Mouse (Mus musculus) heart, embryonic 10.5 days (tissue): Measurements from ENCODE around the gene Gm17190. TPM values are rescaled to one million over a fixed set of nuclear protein-coding genes. Genes with fewer than 3 reads are reported as not detected.

ENCODE experiments used
- DNase-seq: peaks from one replicate; pipeline ENCODE4 v3.0.0-alpha.2; 2017; ENCODE audit warnings: low spot score
- H3K27ac ChIP-seq: fragments of 300-500 bp; sonication (generic); 2 replicates; pipeline ENCODE4 v1.5.1; 2016; ENCODE audit warnings: mild to moderate bottlenecking
- H3K27me3 ChIP-seq: fragments of 300-500 bp; sonication (generic); 2 replicates; pipeline ENCODE4 v1.6.1; 2016; ENCODE audit warnings: mild to moderate bottlenecking; ENCODE audit not compliant: poor library complexity, insufficient read depth, severe bottlenecking
- H3K36me3 ChIP-seq: fragments of 300-500 bp; sonication (generic); 2 replicates; pipeline ENCODE4 v1.6.1; 2016; ENCODE audit warnings: mild to moderate bottlenecking, moderate library complexity
- H3K4me1 ChIP-seq: fragments of 300-500 bp; sonication (generic); 2 replicates; pipeline ENCODE4 v1.6.1; 2016; ENCODE audit warnings: mild to moderate bottlenecking
- H3K4me3 ChIP-seq: fragments of 300-500 bp; sonication (generic); 2 replicates; pipeline ENCODE4 v1.5.1; 2016; ENCODE audit warnings: mild to moderate bottlenecking, moderate library complexity
- H3K9me3 ChIP-seq: fragments of 300-500 bp; sonication (generic); 2 replicates; pipeline ENCODE4 v1.6.1; 2016; ENCODE audit warnings: mild to moderate bottlenecking, moderate library complexity
- WGBS: fragments of 180-500 bp; shearing (Covaris S2); methylation state at CpG from one replicate; pipeline ENCODE4 v1.1.7; 2016; 5-methylcytosine and 5-hydroxymethylcytosine counted together
- polyA plus RNA-seq: library from polyadenylated mRNA; unstranded; fragments of >200 nt; fragmentation: Nextera tagmentation; extraction: Ambion mirVana; gene quantifications from 2 replicates; pipeline ENCODE4 v1.2.1, GENCODE M21; 2016

Gm17190 gene
- polyA plus RNA-seq, 1 experiment from 2014 or later = not detected

- Histone ChIP-seq H3K27ac (no peak overlapping the region), H3K4me1 (peaks cover 10% of the 10 kb centered on the region), H3K27me3 (peaks cover 50% of the 10 kb centered on the region), H3K9me3 (no peaks in the 10 kb centered on the region), H3K4me3 (no peak overlapping the region), H3K36me3 (no peaks in the 10 kb centered on the region)
- no peak for DNase-seq
- WGBS = 76% methylated on average over 6 of the region's 6 CpGs
Measured at GRCm38 (mm10) chr13:96126669-96127068, 44.8 kb downstream of the Gm17190 start.

- peaks cover 74% of the 10 kb centered on the region for H3K27me3 ChIP-seq
- DNase-seq = no peak
- H3K4me1 ChIP-seq = peaks cover 30% of the 10 kb centered on the region
- H3K9me3 ChIP-seq = no peaks in the 10 kb centered on the region
- no peaks in the 10 kb centered on the region for H3K36me3 ChIP-seq
- no peak overlapping the region for H3K27ac ChIP-seq
- no peak overlapping the region for H3K4me3 ChIP-seq
- WGBS = 73% methylated on average over 3 of the region's 3 CpGs
Measured at GRCm38 (mm10) chr13:96129081-96129480, 47.2 kb downstream of the Gm17190 start.

DNA sequence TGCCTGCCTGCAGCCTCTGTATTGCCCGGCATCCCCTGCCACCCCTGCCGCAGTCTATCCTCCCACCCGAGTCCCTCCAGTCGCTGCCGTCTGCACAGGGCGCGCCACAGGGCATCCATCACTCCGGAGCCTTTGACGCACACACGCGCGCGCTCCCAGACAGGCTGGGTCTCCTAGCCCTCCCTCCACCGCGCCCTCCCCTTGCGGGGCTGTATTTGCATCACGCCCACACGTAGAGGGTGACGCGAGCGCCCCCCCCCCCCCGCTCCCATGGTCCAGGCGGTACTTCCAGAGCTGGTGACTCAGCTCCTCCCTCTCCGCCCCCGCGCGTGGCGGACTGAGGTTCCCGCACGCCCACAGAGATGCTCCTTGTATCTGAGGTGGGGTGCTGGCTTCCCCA lies 49.2 kb downstream of the Gm17190 start:
- Histone ChIP-seq H3K4me1 (peaks cover 30% of the 10 kb centered on the region), H3K9me3 (no peaks in the 10 kb centered on the region), H3K27me3 (peaks cover 89% of the 10 kb centered on the region), H3K27ac (no peak overlapping the region), H3K4me3 (peak overlapping the region; percentile 65), H3K36me3 (no peaks in the 10 kb centered on the region)
- no peak for DNase-seq
- WGBS = 2% methylated on average over 23 of the region's 30 CpGs

GRCm38 (mm10) chr13:96131911-96132310 lies 50.1 kb downstream of the Gm17190 start:
- H3K36me3 ChIP-seq = no peaks in the 10 kb centered on the region
- H3K27me3 ChIP-seq = peaks cover 91% of the 10 kb centered on the region
- H3K9me3 ChIP-seq = no peaks in the 10 kb centered on the region
- H3K4me1 ChIP-seq = peaks cover 30% of the 10 kb centered on the region
- peak overlapping the region; percentile 65 for H3K4me3 ChIP-seq
- no peak overlapping the region for H3K27ac ChIP-seq
- DNase-seq = no peak
- under 1% methylated on average over 18 of the region's 19 CpGs for WGBS

DNA sequence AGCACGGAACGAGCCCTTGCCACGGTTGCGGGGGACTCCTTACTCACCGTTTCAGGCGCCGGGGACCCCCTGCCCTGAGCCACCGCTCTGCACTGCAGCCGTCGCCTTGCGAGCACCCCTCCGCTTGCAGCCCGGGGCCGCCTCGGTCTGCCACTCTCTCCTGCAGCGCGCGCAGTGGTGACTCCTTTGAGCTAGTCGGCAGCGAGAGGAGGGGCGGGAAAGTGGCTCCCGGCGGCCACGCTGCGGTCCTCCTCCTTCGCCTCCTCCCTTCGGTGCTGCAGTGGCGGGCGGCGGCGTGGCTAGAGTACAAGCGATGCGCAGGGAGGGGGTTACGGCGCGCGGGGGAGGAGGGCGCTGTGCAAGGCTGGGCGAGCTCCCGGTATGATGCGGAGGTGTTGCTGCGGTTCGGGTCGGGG lies 50.6 kb downstream of the Gm17190 start, which contains the start of gene Sv2c:
Gene Sv2c (minus strand): TSS at position 177 of the 416 bp plus-strand sequence.
- under 1% methylated on average over 43 of the region's 44 CpGs for WGBS

More for the DNA sequence above, 50.6 kb downstream of the Gm17190 start, which contains the start of gene Sv2c:
- peak; percentile 82 for DNase-seq
- Histone ChIP-seq H3K4me1 (peaks cover 30% of the 10 kb centered on the region), H3K36me3 (no peaks in the 10 kb centered on the region), H3K4me3 (peak within 1 kb of the TSS; percentile 65), H3K9me3 (no peaks in the 10 kb centered on the region), H3K27me3 (peaks cover 86% of the 10 kb centered on the region), H3K27ac (0 out of 2 replicates have a peak within 1 kb of the TSS, but pooled peaks have one; percentile 52)

Other genes with a start within 250 kb of the Gm17190 start
- 6.2 and 7.8 TPM in 2 replicates for gene Iqgap2, start 190.1 kb upstream of the Gm17190 start, polyA plus RNA-seq
- gene Gm20075, start 678 bp upstream of the Gm17190 start, polyA plus RNA-seq = 27.7 and 29.4 TPM in 2 replicates
- gene Sv2c, start 50.5 kb downstream of the Gm17190 start, polyA plus RNA-seq = 0.29 and 1.1 TPM in 2 replicates